Mouse (Mus musculus) spleen, embryonic (tissue): ENCODE measurements at regions not wholly inside any gene's neighbourhood (a gene's known extent, or its start where the extent isn't known, plus 50 kb on each side); places are given as distances from the start of the nearest gene placed in this dataset.

Experiments
- CTCF ChIA-PET: fragments of 350-600 bp; sonication (Branson Sonifier 250); formaldehyde crosslinking; loops from one replicate; lab custom pipeline; 2022; lab: Charles Lee

GRCm38 (mm10) chr1:36010151-36010550, 58.0 kb upstream of the Hs6st1 start:
- CTCF ChIA-PET: no interaction called here

- CTCF ChIA-PET: no interaction called here
Measured at GRCm38 (mm10) chr1:36010834-36011233, 57.4 kb upstream of the Hs6st1 start.

- CTCF ChIA-PET: no interaction called here
Measured at GRCm38 (mm10) chr1:36012081-36012765, 56.0 kb upstream of the Hs6st1 start.

- CTCF ChIA-PET: interaction anchor here (0.7 kb wide), 1 partner anchor 503 kb away, joined by 4 read pairs; no protein-coding TSS in a partner anchor
Measured at GRCm38 (mm10) chr1:36013823-36014341, 54.3 kb upstream of the Hs6st1 start.

- CTCF ChIA-PET: interaction anchor here (0.7 kb wide), 1 partner anchor 504 kb away, joined by 4 read pairs; no protein-coding TSS in a partner anchor
Measured at GRCm38 (mm10) chr1:36014372-36014771, 53.8 kb upstream of the Hs6st1 start.

- CTCF ChIA-PET: no interaction called here
Measured at GRCm38 (mm10) chr1:36015210-36015609, 53.0 kb upstream of the Hs6st1 start.

GRCm38 (mm10) chr1:36016566-36016965, 51.6 kb upstream of the Hs6st1 start:
- CTCF ChIA-PET: no interaction called here

- CTCF ChIA-PET: no interaction called here
Measured at GRCm38 (mm10) chr1:36017061-36017461, 51.1 kb upstream of the Hs6st1 start.

GRCm38 (mm10) chr1:36017656-36018055, 50.5 kb upstream of the Hs6st1 start:
- CTCF ChIA-PET: no interaction called here
